Comparison of ENCODE assay signal across 8 mouse cellular contexts in the genomic region with DNA sequence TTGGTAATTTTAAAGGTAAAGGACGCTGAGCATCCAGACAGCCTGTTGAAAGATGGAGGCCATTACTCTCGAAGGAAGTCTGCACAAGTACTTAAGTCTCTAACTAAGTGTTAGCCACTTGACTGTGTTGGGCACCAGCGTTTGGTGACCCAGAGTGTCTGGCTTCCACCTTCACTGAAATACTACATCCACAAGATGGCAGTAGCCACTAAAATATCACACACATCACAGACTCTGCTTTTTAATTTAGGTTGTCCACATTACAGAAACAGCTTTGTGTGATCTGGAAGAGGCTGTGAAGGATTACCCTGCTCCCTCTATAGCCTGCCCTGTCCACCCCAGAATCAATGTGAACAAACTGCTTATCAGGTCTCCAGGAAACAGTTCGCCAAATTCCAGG.
DNase-seq lines count a peak whose midpoint lies in the region; ATAC-seq and TF ChIP-seq lines count a peak whose summit lies in the region.

No protein-coding gene starts in this region.

- no peaks in the 10 kb centered on the region for H3K4me1 ChIP-seq in hindbrain, embryonic 13.5 days (replicated peaks)
- H3K4me1 ChIP-seq in liver, postnatal 0 days (ENCODE audit: insufficient read depth), result no peaks in the 10 kb centered on the region

- no peak overlapping the region for H3K9ac ChIP-seq in hindbrain, embryonic 13.5 days
- no peak overlapping the region for H3K9ac ChIP-seq in liver, postnatal 0 days (replicated peaks)

- no peak overlapping the region for H3K27ac ChIP-seq in hindbrain, embryonic 13.5 days
- H3K27ac ChIP-seq in liver, postnatal 0 days (ENCODE audit: low read depth), result no peak overlapping the region

- WGBS in hindbrain, embryonic 13.5 days, result 31% methylated on average over 4 of the region's 4 CpGs
- 29% methylated on average over 4 of the region's 4 CpGs for WGBS in liver, postnatal 0 days (ENCODE audit: insufficient replicate concordance)

- H3K9me3 ChIP-seq in hindbrain, embryonic 13.5 days, result peaks cover 4% of the 10 kb centered on the region; the same call in 1 of the 2 replicates
- no peaks in the 10 kb centered on the region for H3K9me3 ChIP-seq in liver, postnatal 0 days (ENCODE audit: low read length)

- DNase-seq in frontal cortex, postnatal 25 days (ENCODE audit: low spot score in 2 of 2), result no peak
- peak; percentile 64 for DNase-seq in 416B (ENCODE audit: low read depth)
- no peak for DNase-seq in liver, postnatal 0 days
- DNase-seq in retina, postnatal 7 days (ENCODE audit: low read depth, low spot score), result peak; percentile 37
- no peak for DNase-seq in adrenal gland, postnatal 4 days (ENCODE audit: low spot score in 2 of 2)

- H3K4me2 ChIP-seq in hindbrain, embryonic 13.5 days, result no peak overlapping the region
- H3K4me2 ChIP-seq in liver, postnatal 0 days (ENCODE audit: low read depth, low read length), result no peak overlapping the region

- H3K4me3 ChIP-seq in hindbrain, embryonic 13.5 days, result no peak overlapping the region
- no peak overlapping the region for H3K4me3 ChIP-seq in liver, postnatal 0 days (ENCODE audit: low read depth, low read length)

- no peaks in the 10 kb centered on the region for H3K36me3 ChIP-seq in hindbrain, embryonic 13.5 days
- no peaks in the 10 kb centered on the region for H3K36me3 ChIP-seq in liver, postnatal 0 days (replicated peaks; ENCODE audit: insufficient read depth, low read length)

- no peaks in the 10 kb centered on the region for H3K27me3 ChIP-seq in hindbrain, embryonic 13.5 days
- no peaks in the 10 kb centered on the region for H3K27me3 ChIP-seq in liver, postnatal 0 days (ENCODE audit: insufficient read depth, low read length)

- TF ChIP-seq CTCF in liver, postnatal 0 days (IDR thresholded peaks at IDR 0.05; ENCODE audit: low read depth), result peak; percentile 59

- peak; percentile 93 for ATAC-seq in frontal cortex, adult (ENCODE audit: low TSS enrichment)
- ATAC-seq in activated CD4-positive, CD25-positive, alpha-beta regulatory T cell, adult 4 months, result peak; percentile 79
- ATAC-seq in hindbrain, embryonic 13.5 days (ENCODE audit: low FRiP score), result peak; percentile 80
- ATAC-seq in liver, postnatal 0 days, result no peak

- no peak for TF ChIP-seq EP300 in liver, postnatal 0 days (IDR thresholded peaks at IDR 0.05; ENCODE audit: low read depth)

Comparison
In these comparisons a context has a peak if more than half of its experiments do, and no peak if none do; other contexts are left out.
1. DNase-seq: peak in 416B (single experiment) and retina, postnatal 7 days (single experiment); none in frontal cortex, postnatal 25 days (0 of 2), liver, postnatal 0 days (single experiment) and adrenal gland, postnatal 4 days (0 of 2).